Mouse (Mus musculus): ENCODE results near the gene Ppp1r15a.
"Not testable (repeated sequence)": the region's sequence is repeated elsewhere in the genome, so short reads cannot be mapped to it uniquely, and the experiment has no call there.

The Ppp1r15a gene

GRCm38 (mm10) chr7:45484985-45485384, 41.1 kb downstream of the Ppp1r15a start:
- DNase-seq (ENCODE audit: low spot score): not testable (repeated sequence)

GRCm38 (mm10) chr7:45482166-45482565, 43.9 kb downstream of the Ppp1r15a start:
- DNase-seq (ENCODE audit: low spot score): no peak

- DNase-seq (ENCODE audit: low spot score): no peak
Observed at GRCm38 (mm10) chr7:45481374-45481927, 44.6 kb downstream of the Ppp1r15a start, which contains the start of gene Tulp2. Gene Tulp2 (plus strand): TSS chr7:45481877.

- DNase-seq (ENCODE audit: low spot score): not testable (repeated sequence)
Observed at GRCm38 (mm10) chr7:45480310-45480709, 45.8 kb downstream of the Ppp1r15a start.

GRCm38 (mm10) chr7:45478774-45479173, 47.3 kb downstream of the Ppp1r15a start:
- DNase-seq (ENCODE audit: low spot score): no peak

- DNase-seq (ENCODE audit: low spot score): no peak
Observed at GRCm38 (mm10) chr7:45477003-45477402, 49.1 kb downstream of the Ppp1r15a start.

GRCm38 (mm10) chr7:45476453-45476852, 49.6 kb downstream of the Ppp1r15a start:
- no peak for DNase-seq (ENCODE audit: low spot score)

- DNase-seq (ENCODE audit: low spot score): no peak
Observed at GRCm38 (mm10) chr7:45475291-45475969, 50.6 kb downstream of the Ppp1r15a start.
